Mouse (Mus musculus): ENCODE results near the gene Rabgap1l.

DNA sequence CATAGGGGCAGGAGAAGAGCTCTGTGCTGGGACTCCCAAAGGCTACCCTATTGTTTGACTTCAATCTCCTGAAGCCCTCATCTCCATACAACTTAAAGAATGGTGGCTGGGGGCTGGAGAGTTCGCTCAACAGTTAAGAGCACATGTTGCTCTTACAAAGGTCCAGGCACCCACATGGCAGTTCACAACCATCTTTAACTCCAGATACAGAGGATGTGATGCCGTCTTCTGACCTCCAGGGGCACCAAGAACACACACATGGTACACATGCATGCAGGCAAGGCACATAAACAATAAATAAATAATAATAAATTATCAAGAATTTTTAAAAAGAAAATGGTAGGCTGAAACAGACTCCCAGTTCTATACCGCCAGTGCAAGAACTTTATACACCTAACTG, 3.1 kb downstream of the Rabgap1l start:
- TF ChIP-seq CTCF (conservative IDR thresholded peaks at IDR 0.05; ENCODE audit: low read length) (0 out of 2 replicates have a peak, but pooled peaks have one; percentile 6), POU5F1 (IDR thresholded peaks at IDR 0.05; ENCODE audit: borderline replicate concordance, low read length) (no peak), NANOG (IDR thresholded peaks at IDR 0.05; ENCODE audit: borderline replicate concordance, low read length) (no peak)

Data from E14TG2a.4 (cell line).